Mouse (Mus musculus): ENCODE measurements around the gene Mylip. TPM values are rescaled to one million over a fixed set of nuclear protein-coding genes. Genes with fewer than 3 reads are reported as not detected.

Mylip gene
- polyA plus RNA-seq, 1 experiment from 2014 or later, result 11.2 TPM

- 70% methylated on average over 6 of the region's 6 CpGs for WGBS
- no peak overlapping the region for H3K4me2 ChIP-seq (ENCODE audit: low read depth, low read length)
- H3K27ac ChIP-seq (replicated peaks; ENCODE audit: low read depth, low read length), result no peak overlapping the region; the same call in 1 of the 2 replicates
- no peaks in the 10 kb centered on the region for H3K27me3 ChIP-seq (replicated peaks; ENCODE audit: control insufficient read depth, insufficient read depth, low read length)
- ATAC-seq (ENCODE audit: low read depth) (no peak), DNase-seq (ENCODE audit: low spot score) (no peak)
- H3K9me3 ChIP-seq (ENCODE audit: control insufficient read depth, low read length), result no peaks in the 10 kb centered on the region
- no peak overlapping the region for H3K4me3 ChIP-seq (ENCODE audit: low read depth, low read length)
- H3K4me1 ChIP-seq (ENCODE audit: control insufficient read depth, insufficient read depth, low read length), result peaks cover 5% of the 10 kb centered on the region; the same call in 1 of the 2 replicates
- no peak overlapping the region for H3K9ac ChIP-seq (ENCODE audit: low read depth, low read length)
- peaks cover 81% of the 10 kb centered on the region for H3K36me3 ChIP-seq (ENCODE audit: control insufficient read depth, insufficient read depth, low read length)
These were observed 17.2 kb downstream of the Mylip start for GRCm38 (mm10) chr13:45406703-45407102.

- no peak overlapping the region for H3K9ac ChIP-seq (ENCODE audit: low read depth, low read length)
- ATAC-seq (ENCODE audit: low read depth) (no peak), DNase-seq (ENCODE audit: low spot score) (no peak)
- H3K4me2 ChIP-seq (ENCODE audit: low read depth, low read length), result no peak overlapping the region
- no peaks in the 10 kb centered on the region for H3K9me3 ChIP-seq (ENCODE audit: control insufficient read depth, low read length)
- peaks cover 72% of the 10 kb centered on the region for H3K36me3 ChIP-seq (ENCODE audit: control insufficient read depth, insufficient read depth, low read length)
- no peaks in the 10 kb centered on the region for H3K27me3 ChIP-seq (replicated peaks; ENCODE audit: control insufficient read depth, insufficient read depth, low read length)
- no peak overlapping the region for H3K27ac ChIP-seq (replicated peaks; ENCODE audit: low read depth, low read length)
- no peak overlapping the region for H3K4me3 ChIP-seq (ENCODE audit: low read depth, low read length)
- peaks cover 12% of the 10 kb centered on the region for H3K4me1 ChIP-seq (ENCODE audit: control insufficient read depth, insufficient read depth, low read length)
- WGBS, result 71% methylated on average over 4 of the region's 4 CpGs
These were observed 21.4 kb downstream of the Mylip start for GRCm38 (mm10) chr13:45410936-45411335.

DNA sequence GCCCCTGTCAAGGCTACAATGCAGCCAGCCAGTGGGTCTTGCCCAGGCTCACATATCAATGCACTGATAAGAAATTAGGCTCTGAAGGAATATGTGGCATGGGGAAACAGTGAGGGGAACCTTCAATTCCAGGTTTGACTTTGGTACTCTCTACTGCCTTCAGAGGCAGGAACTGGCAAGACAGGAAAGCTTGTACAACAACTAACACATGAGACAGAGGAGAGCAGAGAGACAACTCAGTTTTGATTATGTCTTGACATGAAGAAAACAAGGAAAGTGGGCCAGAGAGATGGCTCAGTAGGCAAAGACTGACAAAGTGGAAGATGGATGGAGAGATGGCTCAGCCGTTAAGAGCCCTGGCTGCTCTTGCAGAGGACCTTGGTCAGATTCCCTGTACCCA lies 23.5 kb downstream of the Mylip start:
- H3K36me3 ChIP-seq (ENCODE audit: control insufficient read depth, insufficient read depth, low read length), result peaks cover 51% of the 10 kb centered on the region
- WGBS, result 94% methylated on average over 1 of the region's 1 CpGs

DNA sequence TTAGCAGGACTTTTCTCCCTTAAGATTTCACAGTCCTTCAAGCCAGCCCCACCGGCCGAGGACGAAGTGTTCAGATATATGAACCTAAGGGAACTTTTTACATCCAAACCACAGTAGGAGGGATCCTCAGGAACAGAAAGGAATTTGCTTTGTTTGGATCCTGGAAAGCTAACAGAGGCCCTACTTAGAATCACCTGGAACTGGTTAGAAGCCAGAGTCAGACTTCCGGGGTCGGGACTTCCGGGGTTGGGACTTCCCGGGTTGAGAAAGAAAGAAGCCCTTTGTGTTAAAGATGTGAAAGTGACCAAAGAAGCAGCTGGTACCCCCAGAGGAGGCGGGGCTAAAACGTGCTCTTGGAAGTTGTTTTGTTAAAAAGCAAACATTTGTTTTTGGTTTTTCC lies 24.5 kb downstream of the Mylip start:
- no peak for ATAC-seq (ENCODE audit: low read depth)
- no peaks in the 10 kb centered on the region for H3K27me3 ChIP-seq (replicated peaks; ENCODE audit: control insufficient read depth, insufficient read depth, low read length)
- H3K4me2 ChIP-seq (ENCODE audit: low read depth, low read length), result no peak overlapping the region
- H3K36me3 ChIP-seq (ENCODE audit: control insufficient read depth, insufficient read depth, low read length), result peaks cover 41% of the 10 kb centered on the region
- H3K4me1 ChIP-seq (ENCODE audit: control insufficient read depth, insufficient read depth, low read length), result peaks cover 28% of the 10 kb centered on the region
- H3K27ac ChIP-seq (replicated peaks; ENCODE audit: low read depth, low read length), result peak overlapping the region; percentile 59
- no peak overlapping the region for H3K4me3 ChIP-seq (ENCODE audit: low read depth, low read length)
- H3K9ac ChIP-seq (ENCODE audit: low read depth, low read length), result no peak overlapping the region
- no peak for DNase-seq (ENCODE audit: low spot score)
- WGBS, result 19% methylated on average over 9 of the region's 9 CpGs
- H3K9me3 ChIP-seq (ENCODE audit: control insufficient read depth, low read length), result no peaks in the 10 kb centered on the region

More for the DNA sequence above, 23.5 kb downstream of the Mylip start:
- Histone ChIP-seq H3K27me3 (replicated peaks; ENCODE audit: control insufficient read depth, insufficient read depth, low read length) (no peaks in the 10 kb centered on the region), H3K4me3 (ENCODE audit: low read depth, low read length) (no peak overlapping the region), H3K9me3 (ENCODE audit: control insufficient read depth, low read length) (no peaks in the 10 kb centered on the region), H3K4me2 (ENCODE audit: low read depth, low read length) (no peak overlapping the region), H3K4me1 (ENCODE audit: control insufficient read depth, insufficient read depth, low read length) (peaks cover 28% of the 10 kb centered on the region), H3K27ac (replicated peaks; ENCODE audit: low read depth, low read length) (no peak overlapping the region), H3K9ac (ENCODE audit: low read depth, low read length) (no peak overlapping the region)
- no peak for ATAC-seq (ENCODE audit: low read depth)
- no peak for DNase-seq (ENCODE audit: low spot score)

- 17% methylated on average over 14 of the region's 14 CpGs for WGBS
- peak overlapping the region; percentile 59 for H3K27ac ChIP-seq (replicated peaks; ENCODE audit: low read depth, low read length)
- ATAC-seq (ENCODE audit: low read depth) (peak; percentile 80; the same call in 1 of the 2 replicates), DNase-seq (ENCODE audit: low spot score) (peak; percentile 91)
- no peaks in the 10 kb centered on the region for H3K27me3 ChIP-seq (replicated peaks; ENCODE audit: control insufficient read depth, insufficient read depth, low read length)
- peak overlapping the region; percentile 46 for H3K4me2 ChIP-seq (ENCODE audit: low read depth, low read length)
- no peak overlapping the region for H3K4me3 ChIP-seq (ENCODE audit: low read depth, low read length)
- peaks cover 15% of the 10 kb centered on the region for H3K36me3 ChIP-seq (ENCODE audit: control insufficient read depth, insufficient read depth, low read length)
- 0 out of 2 replicates have a peak overlapping the region, but pooled peaks have one; percentile 15 for H3K9ac ChIP-seq (ENCODE audit: low read depth, low read length)
- H3K4me1 ChIP-seq (ENCODE audit: control insufficient read depth, insufficient read depth, low read length), result peaks cover 28% of the 10 kb centered on the region
- no peaks in the 10 kb centered on the region for H3K9me3 ChIP-seq (ENCODE audit: control insufficient read depth, low read length)
These were observed 27.1 kb downstream of the Mylip start for GRCm38 (mm10) chr13:45416621-45417057.

- Histone ChIP-seq H3K4me1 (ENCODE audit: control insufficient read depth, insufficient read depth, low read length) (peaks cover 25% of the 10 kb centered on the region), H3K36me3 (ENCODE audit: control insufficient read depth, insufficient read depth, low read length) (no peaks in the 10 kb centered on the region), H3K27me3 (replicated peaks; ENCODE audit: control insufficient read depth, insufficient read depth, low read length) (no peaks in the 10 kb centered on the region), H3K27ac (replicated peaks; ENCODE audit: low read depth, low read length) (0 out of 2 replicates have a peak overlapping the region, but pooled peaks have one; percentile 0), H3K9me3 (ENCODE audit: control insufficient read depth, low read length) (no peaks in the 10 kb centered on the region), H3K4me3 (ENCODE audit: low read depth, low read length) (no peak overlapping the region), H3K4me2 (ENCODE audit: low read depth, low read length) (0 out of 2 replicates have a peak overlapping the region, but pooled peaks have one; percentile 13), H3K9ac (ENCODE audit: low read depth, low read length) (no peak overlapping the region)
- WGBS, result 30% methylated on average over 12 of the region's 12 CpGs
- ATAC-seq (ENCODE audit: low read depth) (no peak), DNase-seq (ENCODE audit: low spot score) (peak; percentile 58)
These were observed 29.4 kb downstream of the Mylip start for GRCm38 (mm10) chr13:45418986-45419385.

- H3K4me3 ChIP-seq (ENCODE audit: low read depth, low read length), result no peak overlapping the region
- no peak overlapping the region for H3K27ac ChIP-seq (replicated peaks; ENCODE audit: low read depth, low read length)
- H3K36me3 ChIP-seq (ENCODE audit: control insufficient read depth, insufficient read depth, low read length), result no peaks in the 10 kb centered on the region
- H3K9ac ChIP-seq (ENCODE audit: low read depth, low read length), result no peak overlapping the region
- no peak overlapping the region for H3K4me2 ChIP-seq (ENCODE audit: low read depth, low read length)
- H3K27me3 ChIP-seq (replicated peaks; ENCODE audit: control insufficient read depth, insufficient read depth, low read length), result no peaks in the 10 kb centered on the region
- H3K4me1 ChIP-seq (ENCODE audit: control insufficient read depth, insufficient read depth, low read length), result peaks cover 5% of the 10 kb centered on the region; the same call in 1 of the 2 replicates
- H3K9me3 ChIP-seq (ENCODE audit: control insufficient read depth, low read length), result no peaks in the 10 kb centered on the region
- no peak for DNase-seq (ENCODE audit: low spot score)
- WGBS, result 78% methylated on average over 13 of the region's 13 CpGs
- no peak for ATAC-seq (ENCODE audit: low read depth)
These were observed 32.7 kb downstream of the Mylip start for GRCm38 (mm10) chr13:45422251-45422650.

DNA sequence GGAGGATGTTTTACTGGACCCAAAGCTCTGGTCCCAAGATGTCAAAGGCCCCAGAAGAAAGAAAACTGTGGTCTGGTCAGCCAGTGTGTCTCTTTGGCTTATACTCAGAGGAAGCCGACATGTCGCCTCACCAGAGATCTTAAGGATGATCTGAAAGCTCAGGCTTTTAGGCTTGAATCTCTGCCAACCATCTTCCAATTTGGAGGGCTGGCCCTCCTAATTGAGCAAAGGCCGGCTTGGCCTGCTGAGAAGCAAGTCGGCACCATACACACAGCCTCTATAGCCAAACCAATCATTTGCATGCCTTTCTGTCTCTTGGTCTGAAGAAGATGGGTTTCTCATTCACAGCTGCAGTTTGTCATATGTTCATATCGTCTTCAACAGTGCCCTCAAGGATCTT lies 33.2 kb downstream of the Mylip start:
- peak; percentile 27 for DNase-seq (ENCODE audit: low spot score)
- Histone ChIP-seq H3K9me3 (ENCODE audit: control insufficient read depth, low read length) (no peaks in the 10 kb centered on the region), H3K4me3 (ENCODE audit: low read depth, low read length) (no peak overlapping the region), H3K36me3 (ENCODE audit: control insufficient read depth, insufficient read depth, low read length) (no peaks in the 10 kb centered on the region), H3K4me1 (ENCODE audit: control insufficient read depth, insufficient read depth, low read length) (0 out of 2 replicates have a peak, but pooled peaks cover under 1% of the 10 kb centered on the region), H3K27me3 (replicated peaks; ENCODE audit: control insufficient read depth, insufficient read depth, low read length) (no peaks in the 10 kb centered on the region), H3K9ac (ENCODE audit: low read depth, low read length) (no peak overlapping the region), H3K4me2 (ENCODE audit: low read depth, low read length) (no peak overlapping the region), H3K27ac (replicated peaks; ENCODE audit: low read depth, low read length) (no peak overlapping the region)
- no peak for ATAC-seq (ENCODE audit: low read depth)
- 58% methylated on average over 5 of the region's 5 CpGs for WGBS

DNA sequence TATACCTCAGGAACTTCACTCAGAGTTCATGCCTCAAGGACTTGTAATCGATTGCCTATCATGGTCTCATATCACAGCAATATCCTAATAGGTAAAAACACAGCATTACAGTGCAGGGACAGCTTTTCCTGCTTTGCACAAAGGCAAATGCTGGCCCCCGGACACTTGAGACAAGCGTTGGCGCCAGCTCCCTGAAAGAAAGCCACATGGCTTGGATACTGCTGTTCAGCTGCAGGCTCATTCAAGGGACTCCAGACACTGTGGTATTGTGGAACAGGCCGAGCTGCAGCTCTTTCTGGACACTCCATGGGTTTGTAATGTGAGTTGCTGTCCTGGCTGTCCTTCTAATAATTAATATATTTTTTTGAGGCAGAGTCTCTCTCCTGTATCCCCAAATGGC lies 34.4 kb downstream of the Mylip start:
- Histone ChIP-seq H3K4me3 (ENCODE audit: low read depth, low read length) (no peak overlapping the region), H3K9me3 (ENCODE audit: control insufficient read depth, low read length) (no peaks in the 10 kb centered on the region), H3K9ac (ENCODE audit: low read depth, low read length) (no peak overlapping the region), H3K4me2 (ENCODE audit: low read depth, low read length) (no peak overlapping the region), H3K36me3 (ENCODE audit: control insufficient read depth, insufficient read depth, low read length) (no peaks in the 10 kb centered on the region), H3K27me3 (replicated peaks; ENCODE audit: control insufficient read depth, insufficient read depth, low read length) (no peaks in the 10 kb centered on the region), H3K4me1 (ENCODE audit: control insufficient read depth, insufficient read depth, low read length) (no peaks in the 10 kb centered on the region), H3K27ac (replicated peaks; ENCODE audit: low read depth, low read length) (no peak overlapping the region)
- ATAC-seq (ENCODE audit: low read depth), result no peak
- peak; percentile 17 for DNase-seq (ENCODE audit: low spot score)
- 59% methylated on average over 5 of the region's 5 CpGs for WGBS

All from embryonic facial prominence, embryonic 14.5 days (tissue).